Mouse (Mus musculus) layer of hippocampus, postnatal 10 days (tissue): ENCODE data around the gene Gnb1. TPM values are rescaled to one million over a fixed set of nuclear protein-coding genes. Genes with fewer than 3 reads are reported as not detected.
"Not testable (repeated sequence)": the region's sequence is repeated elsewhere in the genome, so short reads cannot be mapped to it uniquely, and the experiment has no call there.

ENCODE experiments used
- DNase-seq, 2 experiments: peaks; one replicate each; pipeline ENCODE4 v3.0.0; 2021; ENCODE audit warnings: low spot score in 2 of 2
- long read RNA-seq: library from polyadenylated mRNA; stranded (forward); transcript quantifications from one replicate; pipeline ENCODE4 v2.0.0, GENCODE M21; 2023
- total RNA-seq, 2 experiments: library from RNA; stranded (reverse); gene quantifications; 2 replicates each; pipeline ENCODE4 v1.2.3; 2021

The Gnb1 gene
- 1,000 to 10,000 TPM; 1,004 to 1,032 TPM for total RNA-seq
- long read RNA-seq, transcript Gnb1-206 (4 exons, 812 nt): minor isoform, 5 of 454 reads
- long read RNA-seq, transcript Gnb1-202 (11 exons, 3,088 nt): minor isoform, 87 of 454 reads
- long read RNA-seq, transcript Gnb1-201 (12 exons, 3,131 nt): major isoform, 187 of 454 reads
- long read RNA-seq, transcript Gnb1-203 (12 exons, 3,143 nt): minor isoform, 40 of 454 reads
- long read RNA-seq, partial matches to known transcripts: 28 of 454 reads
- long read RNA-seq, other reads (novel, unspliced or antisense): 107 of 454 reads

DNA sequence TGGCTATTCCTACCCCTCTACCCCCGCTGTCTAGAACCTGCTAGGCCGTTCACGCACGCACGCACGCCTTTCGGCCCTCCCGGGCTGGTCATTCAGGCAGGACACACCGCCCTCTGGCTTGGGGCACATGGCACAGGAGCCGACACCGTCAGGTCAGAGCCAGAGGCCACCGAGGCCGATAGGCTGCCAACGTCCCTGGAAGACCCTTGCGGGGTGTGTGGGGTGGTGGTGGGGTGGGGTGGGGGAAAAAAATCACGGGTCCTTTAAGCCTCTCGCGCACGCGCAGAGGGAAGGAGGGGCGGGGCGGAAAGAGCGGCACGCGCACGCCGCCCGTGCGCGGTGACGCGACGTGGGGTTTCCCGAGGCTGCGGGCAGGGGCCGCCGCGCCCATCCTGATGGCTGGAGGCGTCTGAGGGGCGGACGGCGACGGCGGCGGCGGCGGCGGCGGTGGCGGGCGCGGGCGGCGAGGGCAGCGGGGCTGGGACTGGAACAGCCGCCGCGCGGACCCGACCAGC is at the start of gene Gnb1:
Gene Gnb1 (plus strand): TSS at position 372 of the 515 bp plus-strand sequence.
- DNase-seq: peak; percentile 97 to 98

DNA sequence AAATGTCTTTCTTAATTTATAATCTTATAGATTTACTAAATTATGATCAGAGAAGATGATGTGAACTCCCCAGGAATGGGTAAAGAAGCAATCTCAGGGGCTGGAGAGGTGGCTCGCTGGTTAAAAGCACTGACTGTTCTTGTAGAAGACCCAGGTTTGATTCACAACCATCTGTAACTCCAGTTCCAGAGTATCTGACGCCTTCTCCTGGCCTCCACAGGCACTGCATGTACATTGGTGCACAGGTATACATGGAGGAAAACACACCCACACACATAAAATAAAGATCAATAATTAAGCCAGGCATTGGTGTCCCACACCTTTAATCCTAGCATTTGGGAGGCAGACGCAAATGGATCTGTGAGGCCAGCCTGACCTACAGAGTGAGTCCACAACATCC is 48.4 kb upstream of the Gnb1 start:
- DNase-seq: no peak

DNA sequence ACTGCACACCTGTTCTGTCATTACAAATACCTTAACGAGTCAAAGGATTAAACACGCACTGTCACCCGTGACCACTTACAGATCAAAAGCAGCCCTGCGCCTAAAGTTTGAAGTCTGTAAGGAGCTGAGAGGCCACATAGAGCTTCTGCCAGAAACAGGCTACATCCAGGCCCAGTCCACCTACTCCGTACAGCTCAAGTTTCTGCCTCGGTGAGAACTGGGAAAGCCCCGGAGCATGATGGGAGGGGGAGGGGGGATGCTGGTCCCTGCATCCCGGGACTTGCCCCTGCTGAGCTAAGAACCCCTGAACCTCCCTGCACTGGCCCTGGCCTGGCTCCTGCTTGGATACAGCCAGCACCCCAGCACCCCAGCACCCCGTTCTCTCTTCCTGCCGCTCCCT is 39.6 kb upstream of the Gnb1 start:
- DNase-seq: no peak

DNA sequence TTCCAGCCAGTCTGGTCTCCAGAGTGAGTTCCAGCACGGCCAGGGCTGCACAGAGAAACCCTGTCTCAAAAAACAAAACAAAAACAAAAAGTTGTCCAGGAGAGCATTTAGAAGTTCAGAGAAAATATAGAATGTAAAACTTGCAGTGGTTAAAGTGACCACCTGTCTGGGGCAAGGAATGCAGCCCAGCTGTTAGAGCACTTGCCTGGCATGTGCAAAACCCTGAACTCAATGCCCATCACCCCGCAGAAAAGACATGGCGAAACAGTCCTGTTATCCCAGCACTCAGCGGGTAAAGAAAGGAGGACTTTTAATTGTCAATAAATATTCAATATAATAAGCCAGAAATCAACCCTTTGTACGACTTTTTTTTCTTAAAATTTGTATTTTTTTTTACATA is 32.6 kb upstream of the Gnb1 start:
- DNase-seq: no peak

DNA sequence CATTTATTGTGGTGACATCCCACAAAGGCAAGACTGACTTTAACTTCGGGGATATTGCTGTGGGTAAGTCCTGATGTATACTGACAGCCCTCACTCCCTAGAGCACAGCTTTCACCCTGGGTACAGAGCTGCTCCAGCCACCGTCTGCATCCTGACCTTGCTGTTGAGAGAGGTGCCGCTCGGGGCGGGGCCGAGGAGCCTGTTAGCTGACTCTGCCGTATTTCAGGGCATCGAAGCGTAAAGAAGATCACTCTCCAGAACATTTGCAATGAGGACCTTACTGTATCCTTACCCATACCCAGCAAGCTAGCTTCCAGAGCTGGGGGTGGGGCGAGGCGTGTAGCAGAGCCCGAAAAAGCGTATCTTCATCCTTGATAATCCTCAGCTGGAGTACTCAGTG is 28.1 kb upstream of the Gnb1 start:
- no peak for DNase-seq

DNA sequence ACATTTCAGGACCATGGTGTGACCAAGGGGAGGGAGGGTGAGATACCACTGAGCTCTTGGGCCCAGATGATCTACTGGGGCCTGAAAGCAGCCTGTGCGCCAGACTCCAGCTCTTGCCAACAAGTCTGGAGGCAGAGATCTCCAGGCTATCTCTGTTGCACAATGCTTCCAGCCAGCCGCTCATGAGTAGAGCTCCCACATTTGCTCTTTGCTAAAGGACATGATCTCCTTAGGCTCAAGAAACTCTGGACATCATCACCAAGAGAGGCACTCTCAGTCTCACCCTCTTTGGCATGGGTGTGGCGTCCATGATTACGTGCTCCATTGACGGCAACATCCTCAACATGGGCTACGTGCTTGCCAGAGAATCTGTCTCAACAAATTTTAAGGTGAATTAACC is 27.6 kb upstream of the Gnb1 start:
- no peak for DNase-seq

DNA sequence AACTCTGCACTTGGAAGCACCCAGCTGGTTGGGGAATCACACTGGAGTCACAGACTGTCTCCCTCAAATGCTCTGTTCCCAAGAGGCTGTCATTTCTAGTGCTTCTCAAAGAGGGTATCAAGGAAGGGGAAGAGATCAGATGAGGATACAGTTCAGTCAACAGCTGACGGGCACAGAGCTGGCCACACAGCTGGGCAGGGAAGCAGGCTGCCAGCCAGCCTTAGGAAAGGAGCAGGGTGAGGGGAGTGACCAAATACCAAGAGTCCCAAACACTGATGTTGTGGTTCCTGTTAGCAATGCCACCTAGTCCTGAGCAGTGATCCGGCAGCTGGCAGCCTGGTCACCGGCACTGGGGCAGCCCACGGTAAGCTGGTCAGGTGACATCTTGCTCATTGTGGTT is 27.1 kb upstream of the Gnb1 start:
- DNase-seq: no peak

DNA sequence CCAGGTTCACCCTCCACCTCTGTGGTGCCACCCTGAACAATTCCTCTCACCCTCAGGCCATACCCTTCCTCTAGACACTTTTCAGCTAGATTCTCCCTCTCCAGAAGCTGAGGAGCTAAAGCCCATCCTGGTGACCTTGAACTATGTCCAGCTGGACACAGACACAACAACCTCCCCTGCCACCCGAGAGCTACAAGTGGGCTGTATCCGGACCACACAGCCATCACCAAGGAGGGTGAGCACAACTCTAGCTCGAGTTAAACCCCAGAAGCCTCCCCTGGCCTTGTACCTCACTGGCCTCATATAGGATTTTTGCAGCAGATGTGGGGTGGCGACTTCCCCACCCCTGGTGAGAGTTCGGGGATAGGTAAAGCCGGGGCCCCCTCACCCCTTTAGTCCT is 25.6 kb upstream of the Gnb1 start:
- DNase-seq: no peak

DNA sequence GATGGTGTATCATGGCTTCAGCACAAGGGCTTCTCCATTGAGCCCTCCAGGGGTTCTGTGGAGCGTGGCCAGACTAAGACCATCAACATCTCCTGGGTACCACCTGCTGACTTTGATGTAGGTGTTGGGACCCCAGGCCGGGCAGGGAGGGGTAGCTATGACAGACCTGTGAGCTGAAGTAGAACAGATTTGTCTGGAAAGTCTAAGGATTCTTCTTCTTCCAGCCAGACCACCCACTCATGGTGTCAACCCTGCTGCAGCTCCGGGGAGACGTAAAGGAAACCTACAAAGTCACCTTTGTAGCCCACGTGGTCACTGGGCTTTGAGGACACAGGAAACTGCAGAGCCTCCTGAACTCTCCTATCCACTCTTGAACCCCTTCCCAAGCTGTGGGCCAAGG is 25.1 kb upstream of the Gnb1 start:
- no peak for DNase-seq

DNA sequence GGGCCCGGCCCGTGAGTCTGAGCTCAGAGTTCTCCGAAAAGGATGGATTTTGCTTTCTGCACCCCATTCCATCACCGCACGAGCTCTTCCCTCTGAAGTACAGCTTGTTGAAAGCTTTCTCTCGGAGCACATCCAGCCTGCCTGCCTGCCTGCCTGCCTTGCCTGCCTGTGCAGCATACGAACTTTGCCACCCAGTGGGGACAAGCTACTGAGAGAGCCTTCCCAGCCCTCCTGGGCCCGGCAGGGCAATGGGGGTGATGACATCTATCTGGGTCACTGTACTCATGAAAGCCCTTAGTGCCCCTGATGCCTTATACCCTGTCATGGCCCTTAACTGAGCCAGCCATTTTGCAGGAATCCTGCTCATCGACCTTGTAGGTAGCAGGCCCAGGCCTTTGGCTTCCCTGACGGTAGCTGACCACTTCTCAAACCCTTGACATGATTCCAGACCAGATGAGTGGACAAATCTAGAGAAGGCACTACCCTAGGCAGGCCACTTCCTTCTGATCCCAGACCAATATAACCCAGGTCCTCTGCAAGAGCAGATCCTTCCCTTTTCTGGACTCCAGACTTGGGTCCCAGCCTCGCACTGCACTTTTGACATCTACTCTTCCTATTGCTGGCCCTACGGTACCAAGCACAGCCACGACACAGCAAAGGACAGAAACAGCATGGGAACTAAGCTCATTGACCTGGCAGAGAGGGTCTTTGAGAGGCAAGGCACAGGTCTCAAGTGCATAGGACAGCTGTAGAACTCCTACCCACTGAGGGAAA is 23.7 kb upstream of the Gnb1 start:
- DNase-seq: no peak

DNA sequence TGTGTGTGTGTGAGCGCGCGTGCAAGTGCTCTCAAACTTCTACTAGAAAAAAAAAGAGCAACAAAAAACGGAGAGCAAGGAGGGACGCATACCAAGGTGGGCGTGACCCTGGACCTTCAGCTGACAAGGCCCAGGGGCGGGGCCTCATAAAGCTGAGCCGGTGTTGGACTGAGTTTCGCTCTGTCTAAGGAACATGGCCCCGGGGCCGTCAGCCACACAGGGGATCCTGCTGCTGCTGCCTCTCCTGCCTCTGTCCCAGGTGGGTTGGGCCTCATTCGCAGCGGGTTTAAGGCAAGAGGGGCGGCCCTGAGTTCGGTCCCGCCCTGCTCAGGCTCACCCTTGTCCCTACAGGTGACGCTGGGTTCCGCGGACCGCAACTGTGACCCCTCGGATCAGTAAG is 22.2 kb upstream of the Gnb1 start, which contains the start of gene Tmem52:
Gene Tmem52 (plus strand): TSS at position 163 of the 400 bp plus-strand sequence.
- DNase-seq: no peak

DNA sequence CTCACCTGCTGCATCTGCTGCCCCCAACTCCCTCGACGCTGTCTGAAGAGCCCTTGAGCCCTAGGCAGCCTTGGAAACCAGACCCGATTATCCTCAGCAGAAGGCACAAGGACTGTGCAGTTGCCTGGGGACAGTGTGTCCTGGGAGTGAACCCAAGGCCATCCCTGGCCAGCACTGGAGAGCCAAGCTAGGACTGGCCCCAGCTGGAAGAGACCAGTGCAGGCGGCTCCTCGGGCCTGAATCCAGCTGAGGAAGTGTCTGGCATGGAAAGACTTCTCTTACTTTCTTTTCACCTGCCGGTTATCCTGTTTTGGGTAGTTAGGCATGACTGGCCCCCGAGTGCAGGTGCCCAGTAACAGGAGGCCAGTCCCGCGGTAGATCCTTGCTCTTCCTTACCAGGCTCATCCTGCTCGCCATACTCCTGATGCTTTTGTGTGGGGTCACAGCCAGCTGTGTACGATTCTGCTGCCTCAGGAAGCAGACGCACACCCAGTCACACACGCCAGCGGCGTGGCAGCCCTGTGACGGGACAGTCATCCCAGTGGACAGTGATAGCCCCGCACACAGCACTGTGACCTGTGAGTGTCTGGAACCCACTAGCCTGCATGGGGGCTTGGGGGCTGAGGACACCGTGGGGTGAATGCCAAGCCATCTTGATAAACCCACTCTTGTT is 21.4 kb upstream of the Gnb1 start:
- DNase-seq: peak; percentile 37 to 45

DNA sequence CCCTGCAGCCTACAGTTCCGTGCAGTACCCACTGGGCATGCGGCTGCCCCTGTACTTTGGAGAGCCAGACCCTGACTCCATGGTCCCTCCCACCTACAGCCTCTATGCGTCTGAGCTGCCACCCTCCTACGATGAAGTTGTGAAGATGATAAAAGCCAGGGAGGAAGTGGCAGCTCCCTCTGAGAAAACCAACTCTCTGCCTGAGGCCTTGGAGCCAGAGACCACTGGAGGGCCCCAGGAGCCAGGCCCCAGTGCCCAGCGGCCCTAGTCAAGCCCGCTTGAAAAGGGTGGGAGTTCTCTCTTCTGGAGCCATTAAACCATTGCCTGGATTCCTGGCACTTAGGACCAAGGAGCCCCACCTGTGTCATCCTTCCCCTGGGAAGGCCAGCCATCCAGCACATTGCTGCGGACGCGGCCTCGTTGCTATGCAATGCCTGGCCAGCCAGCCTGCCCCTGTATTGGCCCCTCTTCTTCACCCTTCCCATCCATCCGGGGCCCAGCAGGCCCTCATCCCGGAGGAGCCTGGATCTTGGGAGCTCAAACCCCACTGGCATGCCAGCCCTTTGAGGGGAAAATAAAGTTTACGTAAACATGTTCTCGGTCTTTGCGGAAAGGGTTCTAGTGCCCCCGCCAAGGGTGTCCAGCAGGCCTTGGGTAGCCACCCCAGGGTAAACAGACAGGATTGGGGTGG is 20.8 kb upstream of the Gnb1 start:
- no peak for DNase-seq

DNA sequence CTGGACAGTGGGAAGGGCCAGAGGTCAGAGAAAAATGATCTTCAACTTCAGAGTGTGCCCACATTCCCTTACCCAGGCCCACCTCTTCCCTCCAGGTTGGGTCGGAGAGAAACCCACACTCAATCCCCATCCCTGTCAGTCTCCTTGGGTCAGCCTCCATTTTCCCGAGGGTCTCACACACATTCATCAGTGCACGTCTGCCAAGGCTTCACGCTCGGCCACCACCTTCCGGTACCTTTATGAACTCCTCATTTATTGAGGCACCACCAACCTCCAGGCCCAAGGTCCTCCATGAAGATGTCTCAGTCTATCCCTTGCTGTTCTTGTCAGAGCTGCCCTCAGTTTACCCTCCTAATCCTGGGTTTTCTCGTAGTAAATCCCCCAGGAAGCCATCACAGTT is 20.2 kb upstream of the Gnb1 start:
- no peak for DNase-seq

DNA sequence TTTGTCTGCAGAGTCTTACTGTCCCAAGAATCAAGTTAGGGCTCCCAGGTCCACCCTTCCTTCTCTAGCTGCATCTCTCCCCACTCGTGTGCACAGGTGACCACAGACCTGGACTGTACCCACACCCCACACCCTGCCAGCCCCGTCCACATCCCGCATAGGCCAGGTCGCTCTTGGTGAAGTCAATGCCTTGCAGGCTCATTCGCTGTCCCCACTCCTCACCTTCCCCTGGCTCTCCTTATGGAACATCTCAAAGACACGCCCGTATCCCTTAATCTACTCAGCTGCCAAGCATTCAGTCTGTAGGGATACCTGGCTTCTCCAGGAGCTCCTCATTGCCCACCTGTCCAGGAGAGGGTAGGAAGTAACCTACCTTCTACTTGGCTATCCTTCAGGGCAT is 19.8 kb upstream of the Gnb1 start:
- DNase-seq: no peak

DNA sequence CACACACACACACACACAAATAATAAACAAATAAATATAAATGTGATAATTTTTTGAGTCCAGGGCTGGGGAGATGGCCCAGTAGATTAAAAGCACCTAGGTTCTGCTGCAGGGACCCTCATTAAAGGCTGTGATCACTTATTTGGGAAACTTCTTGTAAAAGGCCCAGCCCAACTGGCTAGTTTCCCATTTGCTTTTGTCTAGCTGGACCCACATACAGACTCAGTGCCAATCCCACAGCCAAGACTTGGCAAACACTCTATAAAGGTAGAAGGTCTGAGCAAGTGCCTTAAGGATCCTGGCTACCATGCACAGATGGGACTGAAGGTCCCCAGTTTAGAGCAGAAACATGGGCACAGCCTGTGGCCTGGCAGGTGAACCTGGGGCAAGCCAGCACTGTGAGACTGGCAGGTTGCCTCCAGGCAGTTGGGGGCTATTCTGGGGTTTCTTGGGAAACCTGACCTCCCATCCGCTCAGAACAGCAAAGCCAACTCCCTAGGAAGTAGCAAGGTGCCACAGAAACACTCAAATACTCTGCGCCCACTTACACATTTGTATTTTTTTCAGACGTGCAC is 18.4 kb upstream of the Gnb1 start:
- no peak for DNase-seq

DNA sequence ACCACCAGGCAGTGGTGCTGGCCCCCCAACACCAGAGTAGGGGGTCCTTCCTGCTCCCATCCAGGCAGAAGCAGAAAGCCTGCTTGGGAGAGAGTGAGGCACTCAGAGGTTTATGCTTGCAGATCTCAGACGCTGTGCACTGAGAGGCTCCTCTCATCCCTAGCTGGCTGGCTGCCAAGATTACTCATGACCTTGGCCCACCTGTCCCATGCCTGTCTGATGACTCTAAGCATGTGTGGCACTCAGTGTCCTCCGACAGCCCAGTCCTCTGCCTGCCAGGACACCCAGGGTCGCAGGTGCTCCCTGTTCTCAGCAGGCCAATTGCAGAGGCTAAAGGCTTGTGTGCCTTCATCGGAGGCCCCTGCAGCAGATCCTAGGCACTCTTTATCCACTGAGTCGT is 17.8 kb upstream of the Gnb1 start:
- DNase-seq: no peak

DNA sequence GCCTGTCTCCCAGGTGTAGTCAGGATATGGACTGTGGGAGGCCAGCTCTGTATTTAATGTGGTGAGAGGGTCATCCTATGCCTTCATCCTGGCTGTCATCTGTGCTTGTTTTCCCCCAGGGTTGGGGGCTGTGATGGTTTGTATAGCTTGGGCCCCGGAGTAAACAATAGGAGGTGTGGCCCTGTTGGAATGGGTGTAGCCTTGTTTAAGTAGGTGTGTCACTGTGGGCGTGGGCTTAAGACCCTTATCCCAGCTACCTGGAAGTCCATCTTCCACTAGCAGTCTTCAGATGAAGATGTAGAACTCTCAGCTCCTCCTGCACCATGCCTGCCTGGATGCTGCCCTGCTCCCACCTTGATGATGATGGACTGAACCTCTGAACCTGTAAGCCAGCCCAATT is 17.4 kb upstream of the Gnb1 start:
- not testable (repeated sequence) for DNase-seq

DNA sequence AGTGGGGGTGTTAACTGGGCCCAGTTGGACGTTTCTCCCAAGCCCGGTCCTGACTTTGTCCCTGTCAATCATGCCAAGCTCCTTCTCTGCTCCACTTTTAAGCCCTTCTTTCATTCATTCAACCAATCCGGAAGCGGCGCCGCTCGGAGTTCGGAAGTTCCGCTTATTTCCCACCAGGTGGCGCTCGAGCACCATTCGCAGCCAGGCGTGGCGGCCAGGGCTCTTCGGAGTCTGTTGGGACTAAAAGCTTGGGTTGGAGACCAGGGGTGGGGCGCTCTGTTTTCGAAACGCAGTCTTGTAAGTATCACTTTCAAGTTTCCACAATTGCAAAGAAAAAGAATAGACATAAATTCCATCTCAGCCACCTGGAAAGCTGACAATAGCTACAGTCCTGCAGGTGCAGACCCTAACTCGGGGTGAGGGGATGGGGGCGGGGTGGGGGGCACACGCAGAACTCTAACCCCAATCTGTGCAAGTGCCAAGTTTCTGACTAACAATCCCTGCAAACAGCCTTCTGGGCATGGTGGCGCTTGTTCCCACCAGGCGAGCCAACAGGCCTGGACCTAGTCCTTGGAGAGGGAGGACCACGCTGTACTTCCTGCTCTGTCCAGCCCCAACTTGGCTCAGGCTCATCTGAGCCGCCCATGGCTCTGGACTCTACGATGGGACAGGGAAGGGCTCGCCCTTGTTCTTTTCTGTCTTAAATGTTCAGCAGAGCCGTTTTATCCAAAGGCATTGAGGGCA is 9.6 kb upstream of the Gnb1 start:
- peak; percentile 85 to 90 for DNase-seq

DNA sequence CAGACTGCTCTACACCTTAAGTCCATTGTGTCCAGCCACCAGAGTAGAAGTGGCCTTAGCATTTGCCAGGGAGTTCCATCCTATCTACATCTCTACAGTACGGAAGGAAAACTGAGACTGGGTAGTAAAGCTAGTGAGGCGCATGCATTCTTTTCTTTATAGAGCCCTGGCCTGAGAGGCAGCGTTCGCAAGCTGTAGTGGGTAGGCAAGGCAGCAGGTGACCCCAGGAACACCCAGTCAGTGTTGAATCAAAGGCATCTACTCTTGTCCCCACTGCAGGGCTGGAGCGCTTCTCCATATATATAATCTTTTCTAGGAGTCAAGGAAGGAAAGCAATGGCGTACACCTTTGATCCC is 9.1 kb upstream of the Gnb1 start:
- DNase-seq: no peak
